Mouse (Mus musculus): ENCODE data around the gene Nav2. TPM values are rescaled to one million over a fixed set of nuclear protein-coding genes. Genes with fewer than 3 reads are reported as not detected.

The Nav2 gene
- total and polyA plus RNA-seq, 3 experiments = under 0.01 TPM; not detected in 2

GRCm38 (mm10) chr7:49427843-49428242, 519.3 kb downstream of the Nav2 start:
- no peak overlapping the region for H3K4me3 ChIP-seq (replicated peaks in 1 of 3; ENCODE audit: low read depth in 2 of 3, low read length in 2 of 3, poor library complexity in 1 of 3)
- TF ChIP-seq RAD21 (IDR thresholded peaks at IDR 0.05; ENCODE audit: low read depth, low read length) = peak; percentile 24
- TF ChIP-seq MAX (IDR thresholded peaks at IDR 0.05; ENCODE audit: low read length) = no peak
- peak; percentile 31 to 58; a peak in 3 of 4 replicates for TF ChIP-seq CTCF (conservative IDR thresholded peaks at IDR 0.05 in 1 of 2, IDR thresholded peaks at IDR 0.05 in 1 of 2; ENCODE audit: low read depth in 2 of 2, low read length in 2 of 2)
- H3K4me2 ChIP-seq (ENCODE audit: insufficient read depth, low read depth, poor library complexity, severe bottlenecking) = no peak overlapping the region
- dilution Hi-C loops (cut with MboI; ENCODE audit: extremely low pct_ligation_motif_present, extremely low pct_unique_long_range_greater_than_20kb, low sequenced_read_pairs) (no loop called here), in situ Hi-C loops (cut with MboI; ENCODE audit: low pct_ligation_motif_present, low pct_unique_long_range_greater_than_20kb, low sequenced_read_pairs) (loop anchor here (10.0 kb wide), 1 partner anchor 293 kb away; no protein-coding TSS in a partner anchor)
- H3K4me1 ChIP-seq (ENCODE audit: control insufficient read depth in 1 of 2, insufficient read depth in 2 of 2) = peaks cover 3 to 6% of the 10 kb centered on the region in 2 experiments
- H3K9me3 ChIP-seq (replicated peaks; ENCODE audit: low read length) = no peaks in the 10 kb centered on the region
- peaks cover 24% of the 10 kb centered on the region for H3K27me3 ChIP-seq (replicated peaks)
- DNase-seq (ENCODE audit: extremely low read depth) = peak; percentile 34
- no peaks in the 10 kb centered on the region for H3K36me3 ChIP-seq (replicated peaks in 1 of 2; ENCODE audit: control insufficient read depth in 1 of 2, insufficient read depth in 1 of 2, low read length in 1 of 2)
- H3K9ac ChIP-seq (ENCODE audit: insufficient read depth, low read depth) = no peak overlapping the region
- H3K79me2 ChIP-seq (replicated peaks; ENCODE audit: control insufficient read depth, extremely low read depth, insufficient read depth, poor library complexity, severe bottlenecking) = no peaks in the 10 kb centered on the region
- H3K27ac ChIP-seq (ENCODE audit: insufficient read depth, low read depth) = no peak overlapping the region

- TF ChIP-seq ZMIZ1 (IDR thresholded peaks at IDR 0.05; ENCODE audit: low read depth, low read length) (no peak), CHD2 (IDR thresholded peaks at IDR 0.05; ENCODE audit: low read length) (peak; percentile 14; the same call in 1 of the 2 replicates)
- dilution Hi-C loops (cut with MboI; ENCODE audit: extremely low pct_ligation_motif_present, extremely low pct_unique_long_range_greater_than_20kb, low sequenced_read_pairs) = no loop called here
- H3K4me3 ChIP-seq (replicated peaks in 1 of 3; ENCODE audit: low read depth in 2 of 3, low read length in 2 of 3, poor library complexity in 1 of 3) = no peak overlapping the region
- H3K36me3 ChIP-seq (replicated peaks in 1 of 2; ENCODE audit: control insufficient read depth in 1 of 2, insufficient read depth in 1 of 2, low read length in 1 of 2) = no peaks in the 10 kb centered on the region
- in situ Hi-C loops (cut with MboI; ENCODE audit: low pct_ligation_motif_present, low pct_unique_long_range_greater_than_20kb, low sequenced_read_pairs) = loop anchor here (10.0 kb wide), 1 partner anchor 294 kb away; no protein-coding TSS in a partner anchor
- peaks cover 21% of the 10 kb centered on the region for H3K27me3 ChIP-seq (replicated peaks)
- no peak overlapping the region for H3K9ac ChIP-seq (ENCODE audit: insufficient read depth, low read depth)
- no peaks in the 10 kb centered on the region for H3K79me2 ChIP-seq (replicated peaks; ENCODE audit: control insufficient read depth, extremely low read depth, insufficient read depth, poor library complexity, severe bottlenecking)
- no peak overlapping the region for H3K4me2 ChIP-seq (ENCODE audit: insufficient read depth, low read depth, poor library complexity, severe bottlenecking)
- H3K4me1 ChIP-seq (ENCODE audit: control insufficient read depth in 1 of 2, insufficient read depth in 2 of 2) = peaks cover 3 to 6% of the 10 kb centered on the region in 2 experiments
- no peak overlapping the region for H3K27ac ChIP-seq (ENCODE audit: insufficient read depth, low read depth)
- peak; percentile 34 for DNase-seq (ENCODE audit: extremely low read depth)
- H3K9me3 ChIP-seq (replicated peaks; ENCODE audit: low read length) = no peaks in the 10 kb centered on the region
Observed at GRCm38 (mm10) chr7:49428947-49429346, 520.4 kb downstream of the Nav2 start.

GRCm38 (mm10) chr7:49430808-49431207, 522.3 kb downstream of the Nav2 start:
- H3K4me2 ChIP-seq (ENCODE audit: insufficient read depth, low read depth, poor library complexity, severe bottlenecking) = no peak overlapping the region
- no peaks in the 10 kb centered on the region for H3K36me3 ChIP-seq (replicated peaks in 1 of 2; ENCODE audit: control insufficient read depth in 1 of 2, insufficient read depth in 1 of 2, low read length in 1 of 2)
- no peaks in the 10 kb centered on the region for H3K9me3 ChIP-seq (replicated peaks; ENCODE audit: low read length)
- no peak overlapping the region for H3K9ac ChIP-seq (ENCODE audit: insufficient read depth, low read depth)
- no peak for DNase-seq (ENCODE audit: extremely low read depth)
- in situ Hi-C loops (cut with MboI; ENCODE audit: low pct_ligation_motif_present, low pct_unique_long_range_greater_than_20kb, low sequenced_read_pairs) (no loop called here), dilution Hi-C loops (cut with MboI; ENCODE audit: extremely low pct_ligation_motif_present, extremely low pct_unique_long_range_greater_than_20kb, low sequenced_read_pairs) (no loop called here)
- H3K27ac ChIP-seq (ENCODE audit: insufficient read depth, low read depth) = no peak overlapping the region
- peaks cover 3 to 6% of the 10 kb centered on the region in 2 experiments for H3K4me1 ChIP-seq (ENCODE audit: control insufficient read depth in 1 of 2, insufficient read depth in 2 of 2)
- no peak overlapping the region for H3K4me3 ChIP-seq (replicated peaks in 1 of 3; ENCODE audit: low read depth in 2 of 3, low read length in 2 of 3, poor library complexity in 1 of 3)
- no peak for TF ChIP-seq MEF2A (IDR thresholded peaks at IDR 0.05; ENCODE audit: borderline replicate concordance, low read depth, low read length)
- no peak for TF ChIP-seq ELF1 (IDR thresholded peaks at IDR 0.05; ENCODE audit: low read depth, low read length)
- TF ChIP-seq RCOR1 (conservative IDR thresholded peaks at IDR 0.05; ENCODE audit: low read depth, low read length) = no peak
- TF ChIP-seq POLR2AphosphoS2 (IDR thresholded peaks at IDR 0.05; ENCODE audit: low read depth, low read length) = no peak
- no peak for TF ChIP-seq MXI1 (IDR thresholded peaks at IDR 0.05; ENCODE audit: low read depth, low read length)
- H3K27me3 ChIP-seq (replicated peaks) = peaks cover 13% of the 10 kb centered on the region
- H3K79me2 ChIP-seq (replicated peaks; ENCODE audit: control insufficient read depth, extremely low read depth, insufficient read depth, poor library complexity, severe bottlenecking) = no peaks in the 10 kb centered on the region
